Mouse (Mus musculus) lung, adult 2 months (tissue): ENCODE data around the gene Dnah17.

Source experiments
- CTCF ChIP-seq: fragments of 200-500 bp; IDR thresholded peaks from 2 replicates; pipeline ENCODE4 v1.5.1; 2011; ENCODE audit warnings: mild to moderate bottlenecking, low read length, control low read depth; ENCODE audit not compliant: insufficient read depth
- POLR2A ChIP-seq: fragments of 200-500 bp; IDR thresholded peaks from 2 replicates; pipeline ENCODE4 v1.6.1; 2011; ENCODE audit warnings: low read depth, mild to moderate bottlenecking, control low read depth, low read length, borderline replicate concordance; ENCODE audit errors: extremely low read depth

GRCm38 (mm10) chr11:118000083-118000482 lies 130.4 kb downstream of the Dnah17 start:
- TF ChIP-seq CTCF: no peak
- no peak for TF ChIP-seq POLR2A
